Mouse (Mus musculus): ENCODE data around the gene Plekhg6.

DNA sequence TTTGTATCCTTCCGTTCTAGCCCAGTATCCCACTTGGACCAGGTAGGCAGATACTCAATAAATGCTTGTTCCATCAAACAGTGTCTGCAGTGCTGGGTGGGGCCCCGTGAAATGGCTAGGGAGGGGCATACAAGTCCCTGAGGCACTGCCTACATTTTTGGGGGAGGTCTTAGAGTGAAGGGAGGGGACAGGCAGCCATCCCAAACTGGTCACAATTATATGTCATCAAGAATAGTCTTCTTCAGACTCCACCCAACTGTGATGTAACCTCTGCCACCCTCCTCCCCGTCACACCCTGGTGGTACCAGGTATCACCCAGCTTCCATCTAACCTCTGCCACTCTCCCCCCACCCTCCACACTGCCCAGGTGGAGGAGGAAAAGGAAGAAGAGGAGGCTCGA is 35.7 kb downstream of the Plekhg6 start:
- TF ChIP-seq CTCF (IDR thresholded peaks at IDR 0.05; ENCODE audit: extremely low read depth, insufficient read length, insufficient replicate concordance, low read depth, low read length) (no peak), POLR2A (IDR thresholded peaks at IDR 0.05; ENCODE audit: low read depth, low read length) (no peak)
